Mouse (Mus musculus): Measurements from ENCODE around the gene Phldb2.

DNA sequence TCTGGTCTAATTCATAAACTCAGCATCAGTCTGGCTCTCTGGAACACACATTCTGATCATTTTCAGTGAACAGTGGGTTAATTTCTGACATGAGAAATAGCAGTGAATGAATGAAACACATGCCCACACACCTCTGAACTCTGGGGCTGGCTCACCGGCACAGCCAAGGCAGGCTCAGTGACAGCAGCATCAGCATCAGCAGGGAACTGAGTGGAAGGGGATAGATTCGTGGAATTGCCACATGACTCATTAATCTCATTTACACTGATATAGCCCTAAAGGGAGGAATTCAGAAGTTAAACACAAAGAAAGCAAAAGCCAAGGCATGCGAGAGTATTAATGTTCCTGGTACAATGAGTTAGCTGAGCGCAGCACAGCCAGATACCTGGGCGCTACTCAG, 178.6 kb downstream of the Phldb2 start:
- TF ChIP-seq POLR2A (IDR thresholded peaks at IDR 0.05; ENCODE audit: borderline replicate concordance, extremely low read depth, insufficient read depth, insufficient read length, poor library complexity, severe bottlenecking), result no peak
- no peak for TF ChIP-seq CTCF (IDR thresholded peaks at IDR 0.05; ENCODE audit: borderline replicate concordance, extremely low read depth, insufficient read depth, insufficient read length)
